Mouse (Mus musculus) neural tube, embryonic 12.5 days (tissue): ENCODE measurements at regions not wholly inside any gene's neighbourhood (a gene's known extent, or its start where the extent isn't known, plus 50 kb on each side); places are given as distances from the start of the nearest gene placed in this dataset.
"Not testable (repeated sequence)": the region's sequence is repeated elsewhere in the genome, so short reads cannot be mapped to it uniquely, and the experiment has no call there.

Experiments
- ATAC-seq: fragments of 200-750 bp; cut with Nextera tagmentation; 2 replicates; pipeline ENCODE4 v1.8.0; 2017; ENCODE audit warnings: low read depth, mild to moderate bottlenecking, moderate TSS enrichment, moderate library complexity; ENCODE audit not compliant: low FRiP score
- H3K27ac ChIP-seq: fragments of 300-500 bp; sonication (generic); 2 replicates; pipeline ENCODE4 v1.5.1; 2016
- H3K27me3 ChIP-seq: fragments of 300-500 bp; sonication (generic); replicated peaks from 2 replicates; pipeline ENCODE4 v1.6.1; 2016; ENCODE audit warnings: mild to moderate bottlenecking
- H3K36me3 ChIP-seq: fragments of 300-500 bp; sonication (generic); 2 replicates; pipeline ENCODE4 v1.6.1; 2016; ENCODE audit warnings: mild to moderate bottlenecking
- H3K4me1 ChIP-seq: fragments of 300-500 bp; sonication (generic); 2 replicates; pipeline ENCODE4 v1.6.1; 2016
- H3K4me2 ChIP-seq: fragments of 300-500 bp; sonication (generic); replicated peaks from 2 replicates; pipeline ENCODE4 v1.6.1; 2016; ENCODE audit warnings: mild to moderate bottlenecking
- H3K4me3 ChIP-seq: fragments of 300-500 bp; sonication (generic); 2 replicates; pipeline ENCODE4 v1.5.1; 2016
- H3K9ac ChIP-seq: fragments of 300-500 bp; sonication (generic); 2 replicates; pipeline ENCODE4 v1.6.1; 2016; ENCODE audit warnings: mild to moderate bottlenecking
- H3K9me3 ChIP-seq: fragments of 300-500 bp; sonication (generic); 2 replicates; pipeline ENCODE4 v1.6.1; 2016; ENCODE audit warnings: mild to moderate bottlenecking
- WGBS: fragments of 180-500 bp; shearing (Covaris S2); methylation state at CpG from one replicate; pipeline ENCODE4 v1.1.7; 2016; 5-methylcytosine and 5-hydroxymethylcytosine counted together

DNA sequence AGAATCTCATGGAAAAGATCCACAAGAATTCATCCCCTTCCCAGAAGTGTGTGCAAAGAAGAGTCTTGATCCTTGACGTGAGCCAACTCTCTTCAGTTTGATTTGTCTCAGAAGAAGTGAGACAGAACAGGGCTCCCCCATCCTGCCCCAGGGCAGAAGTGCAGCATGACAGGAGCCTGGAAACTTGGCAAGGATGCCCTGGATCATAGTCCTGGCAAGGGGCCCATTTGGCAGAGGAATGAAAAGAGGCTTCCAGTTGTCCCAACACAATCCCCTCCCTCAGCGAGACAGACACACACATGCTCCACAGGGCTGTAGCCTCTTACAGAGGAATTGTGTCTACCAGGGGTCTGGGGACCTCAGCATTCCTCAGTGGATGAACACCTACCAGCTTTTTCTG, 102.7 kb downstream of the Ptpn20 start:
- 68% methylated on average over 2 of the region's 2 CpGs for whole genome bisulfite sequencing
- no peaks in the 10 kb centered on the region for H3K36me3 ChIP-seq
- H3K27ac ChIP-seq = no peak overlapping the region
- H3K4me1 ChIP-seq = 0 out of 2 replicates have a peak, but pooled peaks cover 4% of the 10 kb centered on the region
- no peak for ATAC-seq
- H3K9ac ChIP-seq = no peak overlapping the region
- no peak overlapping the region for H3K4me3 ChIP-seq
- no peaks in the 10 kb centered on the region for H3K9me3 ChIP-seq
- H3K4me2 ChIP-seq = no peak overlapping the region
- no peaks in the 10 kb centered on the region for H3K27me3 ChIP-seq

DNA sequence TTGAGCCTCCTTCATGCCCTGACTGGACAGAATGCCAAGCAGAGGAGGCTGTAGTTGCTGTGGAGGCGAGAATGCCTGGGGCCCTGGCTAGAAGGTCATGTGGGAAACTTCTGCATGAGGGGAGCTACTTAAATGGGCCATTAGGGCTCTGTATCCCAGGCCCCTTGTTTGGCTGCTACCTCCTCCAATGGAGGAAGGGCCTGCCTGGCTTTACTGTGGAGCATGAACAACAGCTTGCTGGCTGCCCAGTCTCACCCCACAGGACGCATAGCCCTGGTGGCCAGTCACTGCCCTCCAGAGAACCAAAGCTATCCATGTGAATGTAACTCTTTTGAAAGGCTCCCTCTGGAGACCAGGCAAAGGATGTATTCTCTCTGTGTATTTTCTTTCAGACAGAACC, 105.2 kb downstream of the Ptpn20 start:
- Histone ChIP-seq H3K9me3 (no peaks in the 10 kb centered on the region), H3K4me2 (no peak overlapping the region), H3K4me3 (no peak overlapping the region), H3K36me3 (no peaks in the 10 kb centered on the region), H3K27ac (no peak overlapping the region), H3K9ac (no peak overlapping the region), H3K4me1 (0 out of 2 replicates have a peak, but pooled peaks cover 4% of the 10 kb centered on the region), H3K27me3 (no peaks in the 10 kb centered on the region)
- WGBS = 47% methylated on average over 2 of the region's 2 CpGs
- no peak for ATAC-seq

DNA sequence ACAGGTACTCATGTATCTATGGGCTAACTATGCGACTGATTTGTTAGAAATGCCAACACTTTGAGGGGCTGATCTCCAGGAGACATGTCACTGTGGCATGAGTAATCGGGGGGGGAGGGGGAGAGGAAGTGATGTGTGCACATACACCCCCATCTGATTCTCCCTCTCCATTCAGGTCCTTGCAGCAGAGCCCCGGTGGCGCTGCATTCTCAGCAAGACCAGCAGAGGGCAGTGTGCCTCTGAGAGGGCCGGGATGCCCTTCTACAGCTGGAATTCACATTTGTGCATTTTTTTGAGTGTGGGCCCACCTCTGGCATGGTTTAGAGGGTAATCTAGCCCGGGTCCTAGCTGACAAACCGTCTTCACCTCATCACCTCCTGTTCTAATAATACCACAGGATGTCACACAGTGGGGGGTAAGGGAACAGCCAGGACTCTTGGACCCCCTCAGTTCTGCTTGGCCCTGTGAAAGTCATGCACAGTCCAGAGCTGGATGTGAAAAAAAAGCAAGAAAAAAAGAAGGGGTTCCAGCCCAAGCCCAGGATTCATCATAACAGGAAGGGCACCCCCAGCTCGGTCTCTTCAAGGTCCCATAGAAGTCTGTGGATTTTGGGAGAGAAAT, 106.5 kb downstream of the Ptpn20 start:
- Histone ChIP-seq H3K27ac (no peak overlapping the region), H3K36me3 (no peaks in the 10 kb centered on the region), H3K4me3 (no peak overlapping the region), H3K4me1 (0 out of 2 replicates have a peak, but pooled peaks cover 4% of the 10 kb centered on the region), H3K27me3 (no peaks in the 10 kb centered on the region), H3K4me2 (no peak overlapping the region), H3K9me3 (no peaks in the 10 kb centered on the region), H3K9ac (no peak overlapping the region)
- ATAC-seq = peak; percentile 36; the same call in 1 of the 2 replicates
- WGBS = 21% methylated on average over 8 of the region's 8 CpGs

DNA sequence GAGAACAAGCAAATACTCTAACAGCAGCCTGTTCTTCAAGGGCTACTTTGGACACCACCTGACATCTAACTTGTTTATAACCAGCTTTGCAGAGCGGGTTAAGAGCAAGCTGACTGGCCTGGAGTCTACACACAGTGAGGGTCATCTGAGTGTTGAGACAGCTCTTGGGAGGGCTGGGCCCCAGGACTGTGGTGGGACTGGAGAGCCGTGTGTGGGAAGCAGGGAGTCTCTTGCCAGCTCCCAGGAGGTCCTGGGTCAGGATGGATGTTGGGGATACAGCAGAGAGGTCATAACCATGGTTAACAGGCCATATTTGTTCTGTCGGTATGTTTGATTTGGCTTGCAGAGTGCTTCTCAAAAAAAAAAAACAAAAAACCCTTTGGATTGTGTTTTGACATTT, 107.8 kb downstream of the Ptpn20 start:
- H3K4me2 ChIP-seq = no peak overlapping the region
- H3K9me3 ChIP-seq = no peaks in the 10 kb centered on the region
- ATAC-seq = no peak
- H3K4me3 ChIP-seq = no peak overlapping the region
- H3K4me1 ChIP-seq = 0 out of 2 replicates have a peak, but pooled peaks cover 4% of the 10 kb centered on the region
- 81% methylated on average over 3 of the region's 3 CpGs for WGBS
- no peaks in the 10 kb centered on the region for H3K27me3 ChIP-seq
- H3K36me3 ChIP-seq = no peaks in the 10 kb centered on the region
- H3K27ac ChIP-seq = no peak overlapping the region
- H3K9ac ChIP-seq = no peak overlapping the region

DNA sequence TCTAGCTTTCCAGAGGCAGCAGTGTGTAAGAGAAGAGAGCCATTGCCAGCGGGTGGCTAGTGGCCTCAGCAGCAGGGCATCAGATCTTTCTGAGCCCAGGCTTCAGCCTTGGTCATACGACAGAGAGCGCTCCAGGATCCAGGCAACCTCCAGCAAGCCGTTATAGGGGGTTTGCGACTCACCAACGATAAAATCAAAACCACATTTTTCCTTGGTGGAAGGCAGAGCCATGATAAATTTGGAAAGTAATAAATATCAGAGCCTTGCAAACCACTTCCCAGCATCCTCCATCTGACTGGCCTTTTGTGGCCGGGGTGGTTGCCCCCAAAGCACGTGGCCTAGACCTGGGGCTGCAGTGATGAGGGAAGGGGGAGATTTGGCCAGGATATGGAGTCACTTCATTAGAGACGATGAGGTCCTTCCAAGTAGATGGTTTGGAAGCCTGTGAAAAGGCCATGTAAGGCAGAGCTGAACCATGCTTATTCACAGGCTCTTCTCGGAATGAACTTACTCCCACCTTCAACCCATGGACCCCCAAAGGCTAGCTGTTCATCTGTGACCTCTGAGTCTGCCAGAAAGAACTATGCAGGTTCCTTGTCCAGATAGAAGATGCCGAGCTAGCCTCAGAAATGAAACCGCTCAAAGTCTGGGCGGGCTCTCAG, 110.9 kb downstream of the Ptpn20 start:
- no peak overlapping the region for H3K4me2 ChIP-seq

DNA sequence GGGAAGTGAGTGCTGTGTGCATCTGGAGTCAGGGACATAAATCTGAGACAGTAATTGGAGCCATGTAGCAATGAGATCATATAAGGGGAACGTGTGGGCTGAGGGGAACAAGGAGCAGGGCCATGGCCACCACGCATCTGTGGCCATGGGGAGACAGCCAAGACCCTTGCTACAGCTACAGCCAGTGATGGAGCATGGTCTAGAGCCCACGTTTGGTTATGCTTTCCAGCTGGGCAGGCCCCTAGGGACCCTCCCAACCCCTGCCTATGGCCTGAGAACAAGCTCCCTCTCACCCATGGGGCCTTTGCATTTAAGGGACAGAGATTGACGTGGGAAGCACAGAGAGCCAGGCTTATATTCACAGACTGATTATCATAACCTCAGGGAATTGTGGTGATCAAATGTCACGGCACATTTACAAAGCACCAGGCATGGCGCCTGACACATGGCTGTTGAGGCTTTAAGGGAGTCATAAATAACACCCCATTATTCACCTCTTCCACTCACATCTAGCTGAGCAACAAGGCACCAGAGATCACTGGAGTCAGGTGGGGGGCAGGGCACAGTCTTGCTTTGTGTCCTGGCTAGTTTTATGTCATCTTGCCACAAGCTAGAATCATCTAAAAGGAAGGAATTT, 118.8 kb downstream of the Ptpn20 start:
- peak; percentile 89 for ATAC-seq
- H3K4me1 ChIP-seq = peaks cover 8% of the 10 kb centered on the region; the same call in 1 of the 2 replicates
- no peak overlapping the region for H3K4me3 ChIP-seq
- H3K27ac ChIP-seq = no peak overlapping the region
- no peak overlapping the region for H3K4me2 ChIP-seq
- no peaks in the 10 kb centered on the region; the same call in 1 of the 2 replicates for H3K9me3 ChIP-seq
- WGBS = 15% methylated on average over 6 of the region's 6 CpGs
- H3K27me3 ChIP-seq = no peaks in the 10 kb centered on the region
- H3K9ac ChIP-seq = no peak overlapping the region
- no peaks in the 10 kb centered on the region for H3K36me3 ChIP-seq

More for the DNA sequence above, 110.9 kb downstream of the Ptpn20 start:
- ATAC-seq = no peak
- no peak overlapping the region for H3K4me3 ChIP-seq
- H3K27me3 ChIP-seq = no peaks in the 10 kb centered on the region
- H3K9me3 ChIP-seq = no peaks in the 10 kb centered on the region
- no peak overlapping the region for H3K9ac ChIP-seq
- 0 out of 2 replicates have a peak, but pooled peaks cover 4% of the 10 kb centered on the region for H3K4me1 ChIP-seq
- no peaks in the 10 kb centered on the region for H3K36me3 ChIP-seq
- no peak overlapping the region for H3K27ac ChIP-seq
- 77% methylated on average over 13 of the region's 13 CpGs for WGBS

DNA sequence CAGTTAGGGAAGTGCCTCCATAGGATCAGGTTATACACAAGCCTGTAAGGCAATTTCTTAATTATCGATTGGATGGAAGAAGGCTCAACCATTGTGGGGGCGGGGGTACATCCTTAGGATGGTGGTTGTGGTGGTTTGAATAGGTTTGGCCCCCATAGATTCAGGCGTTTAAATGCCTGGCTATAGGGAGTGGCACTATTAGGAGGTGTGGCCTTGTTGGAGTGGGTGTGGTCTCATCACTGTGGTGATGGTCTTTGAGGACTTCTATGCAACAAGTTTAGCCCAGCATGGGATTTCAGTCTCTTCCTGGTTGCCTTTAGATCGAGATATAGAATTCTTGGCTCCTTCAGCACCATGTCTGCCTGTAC, 119.3 kb downstream of the Ptpn20 start:
- no peaks in the 10 kb centered on the region for H3K36me3 ChIP-seq
- ATAC-seq = peak; percentile 69
- no peak overlapping the region for H3K9ac ChIP-seq
- no peak overlapping the region for H3K4me3 ChIP-seq
- H3K4me2 ChIP-seq = no peak overlapping the region
- no peak overlapping the region for H3K27ac ChIP-seq
- no peaks in the 10 kb centered on the region for H3K27me3 ChIP-seq
- H3K9me3 ChIP-seq = no peaks in the 10 kb centered on the region; the same call in 1 of the 2 replicates
- peaks cover 8% of the 10 kb centered on the region; the same call in 1 of the 2 replicates for H3K4me1 ChIP-seq
- 78% methylated on average over 4 of the region's 4 CpGs for WGBS

DNA sequence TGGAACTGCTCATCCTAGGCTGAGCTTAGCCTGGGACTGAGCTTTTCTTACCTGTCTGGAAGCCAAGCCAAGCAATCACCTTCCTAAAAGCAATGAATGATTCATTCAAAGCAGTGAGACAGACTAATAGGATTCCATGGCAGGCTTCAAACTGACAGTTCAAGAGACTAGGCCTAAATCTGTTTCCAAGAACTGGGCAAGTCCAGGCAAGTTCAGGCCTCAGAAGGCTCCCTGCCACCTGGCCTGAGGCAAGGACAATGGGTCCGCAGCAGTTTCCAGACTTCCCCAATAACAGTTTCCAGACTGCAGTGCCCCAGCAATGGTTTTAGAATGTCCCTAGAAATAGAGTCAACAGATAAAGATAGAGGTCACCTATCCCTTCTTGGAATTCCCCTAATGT, 123.5 kb downstream of the Ptpn20 start:
- Histone ChIP-seq H3K27ac (no peak overlapping the region), H3K4me3 (no peak overlapping the region), H3K9me3 (no peaks in the 10 kb centered on the region; the same call in 1 of the 2 replicates), H3K9ac (no peak overlapping the region), H3K27me3 (no peaks in the 10 kb centered on the region), H3K4me2 (no peak overlapping the region), H3K4me1 (peaks cover 6% of the 10 kb centered on the region; the same call in 1 of the 2 replicates), H3K36me3 (no peaks in the 10 kb centered on the region)
- 97% methylated on average over 1 of the region's 1 CpGs for WGBS
- ATAC-seq = no peak

DNA sequence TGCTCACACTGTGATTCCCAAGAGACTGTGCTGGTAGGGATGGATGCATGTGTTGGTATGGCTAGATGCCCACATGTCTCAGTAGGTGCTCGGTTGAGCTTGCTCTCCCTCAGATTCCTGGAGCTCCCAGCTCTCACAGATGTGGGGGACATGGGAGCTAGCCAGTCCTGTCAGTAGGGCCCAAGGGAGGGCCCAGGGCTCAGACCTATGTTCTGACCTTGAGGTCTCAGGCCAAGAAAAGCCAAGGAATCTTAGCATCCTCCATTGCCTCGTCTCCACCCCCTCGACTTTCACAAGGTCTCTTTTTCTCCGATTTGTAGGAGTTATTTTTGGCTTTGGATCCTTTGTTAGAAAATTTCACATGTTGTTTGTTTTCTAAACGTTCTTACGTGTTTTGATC, 130.6 kb downstream of the Ptpn20 start:
- Histone ChIP-seq H3K27me3 (no peaks in the 10 kb centered on the region), H3K9me3 (no peaks in the 10 kb centered on the region), H3K4me1 (no peaks in the 10 kb centered on the region), H3K4me2 (no peak overlapping the region), H3K36me3 (no peaks in the 10 kb centered on the region), H3K27ac (no peak overlapping the region), H3K9ac (no peak overlapping the region), H3K4me3 (no peak overlapping the region)
- no peak for ATAC-seq
- WGBS = 88% methylated on average over 6 of the region's 6 CpGs

DNA sequence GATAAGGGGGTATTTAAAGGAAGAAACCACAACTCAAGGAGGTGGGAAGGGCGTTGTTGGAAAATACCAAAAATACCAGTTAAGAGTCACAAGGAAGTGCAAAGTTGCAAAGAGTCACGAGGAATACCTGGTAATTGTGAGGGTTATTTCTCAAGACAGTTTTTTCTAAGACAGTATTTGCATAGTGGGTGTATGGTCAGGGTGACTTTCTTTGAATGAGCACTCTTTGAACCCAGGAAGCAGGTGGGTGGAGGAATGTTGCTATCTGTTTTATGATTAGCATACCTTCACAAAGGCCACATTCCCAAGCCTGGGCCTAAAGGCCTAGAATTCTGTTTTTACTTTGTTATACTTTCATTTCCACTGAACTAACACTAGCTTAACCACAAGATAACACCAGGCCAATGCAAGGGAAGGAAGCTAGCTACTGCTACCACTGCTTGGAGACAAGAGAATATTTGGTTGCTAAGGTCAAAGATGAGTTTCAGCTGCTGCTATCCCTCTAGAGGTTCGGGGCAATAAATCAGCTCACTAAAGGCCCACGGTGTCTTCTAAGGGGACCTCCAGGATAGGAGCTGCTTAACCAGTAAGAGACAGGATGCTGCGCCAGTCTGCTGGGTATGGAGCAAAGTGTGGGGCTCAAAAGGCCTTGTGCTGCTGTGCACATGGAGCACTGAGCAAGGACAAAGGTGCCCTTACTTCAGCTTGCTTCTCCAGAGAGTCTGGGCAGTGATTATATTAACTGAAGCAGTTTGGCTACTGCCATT, 133.6 kb downstream of the Ptpn20 start:
- not testable (repeated sequence) for H3K4me3 ChIP-seq, H3K4me1 ChIP-seq, H3K9ac ChIP-seq, H3K27me3 ChIP-seq, H3K36me3 ChIP-seq, ATAC-seq, H3K4me2 ChIP-seq, H3K9me3 ChIP-seq, H3K27ac ChIP-seq
- WGBS = 75% methylated on average over 5 of the region's 5 CpGs

DNA sequence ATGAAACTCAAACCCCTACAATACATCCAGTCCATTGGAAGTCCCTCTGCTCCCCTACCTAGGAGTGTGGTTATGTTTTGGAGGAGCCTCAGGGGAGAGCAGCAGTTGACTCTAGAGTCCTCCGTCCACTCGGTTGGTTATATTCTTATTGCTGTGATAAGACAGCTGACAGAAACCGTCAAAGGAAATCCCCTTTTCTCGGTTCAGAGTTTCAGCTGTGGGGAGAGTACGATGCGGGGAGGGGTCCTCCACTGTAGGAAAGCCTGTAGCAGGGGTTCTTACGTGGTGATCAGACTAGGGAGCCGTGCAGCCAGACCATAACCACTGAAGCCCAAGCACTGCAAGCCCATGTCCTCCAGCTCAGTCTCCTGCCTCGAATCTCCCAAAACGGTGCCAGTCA, 137.5 kb downstream of the Ptpn20 start:
- H3K4me1 ChIP-seq = peaks cover 7% of the 10 kb centered on the region; the same call in 1 of the 2 replicates
- no peak overlapping the region for H3K4me3 ChIP-seq
- no peaks in the 10 kb centered on the region for H3K9me3 ChIP-seq
- H3K4me2 ChIP-seq = no peak overlapping the region
- H3K9ac ChIP-seq = no peak overlapping the region
- no peak for ATAC-seq
- 93% methylated on average over 10 of the region's 10 CpGs for WGBS
- H3K36me3 ChIP-seq = no peaks in the 10 kb centered on the region
- no peak overlapping the region for H3K27ac ChIP-seq
- no peaks in the 10 kb centered on the region for H3K27me3 ChIP-seq
